Mouse (Mus musculus) left cerebral cortex, postnatal 36 days (tissue): ENCODE results near the gene Med17. TPM values are rescaled to one million over a fixed set of nuclear protein-coding genes. Genes with fewer than 3 reads are reported as not detected.
"Not testable (repeated sequence)": the region's sequence is repeated elsewhere in the genome, so short reads cannot be mapped to it uniquely, and the experiment has no call there.

Experiments used
- DNase-seq, 2 experiments: peaks; one replicate each; pipeline ENCODE4 v3.0.0; 2021 to 2022; ENCODE audit warnings: low spot score in 2 of 2, mixed read lengths in 1 of 2
- intact Hi-C: fragments of 180-260 bp; cut with DNase I; formaldehyde crosslinking; loops from one replicate; pipeline ENCODE4 v1.15.1; 2025
- total RNA-seq, 2 experiments: library from RNA; stranded (reverse); gene quantifications; 2 replicates each; pipeline ENCODE4 v1.2.3; 2021

Med17 gene
- total RNA-seq: 10 to 100 TPM; 35.8 to 42.8 TPM

DNA sequence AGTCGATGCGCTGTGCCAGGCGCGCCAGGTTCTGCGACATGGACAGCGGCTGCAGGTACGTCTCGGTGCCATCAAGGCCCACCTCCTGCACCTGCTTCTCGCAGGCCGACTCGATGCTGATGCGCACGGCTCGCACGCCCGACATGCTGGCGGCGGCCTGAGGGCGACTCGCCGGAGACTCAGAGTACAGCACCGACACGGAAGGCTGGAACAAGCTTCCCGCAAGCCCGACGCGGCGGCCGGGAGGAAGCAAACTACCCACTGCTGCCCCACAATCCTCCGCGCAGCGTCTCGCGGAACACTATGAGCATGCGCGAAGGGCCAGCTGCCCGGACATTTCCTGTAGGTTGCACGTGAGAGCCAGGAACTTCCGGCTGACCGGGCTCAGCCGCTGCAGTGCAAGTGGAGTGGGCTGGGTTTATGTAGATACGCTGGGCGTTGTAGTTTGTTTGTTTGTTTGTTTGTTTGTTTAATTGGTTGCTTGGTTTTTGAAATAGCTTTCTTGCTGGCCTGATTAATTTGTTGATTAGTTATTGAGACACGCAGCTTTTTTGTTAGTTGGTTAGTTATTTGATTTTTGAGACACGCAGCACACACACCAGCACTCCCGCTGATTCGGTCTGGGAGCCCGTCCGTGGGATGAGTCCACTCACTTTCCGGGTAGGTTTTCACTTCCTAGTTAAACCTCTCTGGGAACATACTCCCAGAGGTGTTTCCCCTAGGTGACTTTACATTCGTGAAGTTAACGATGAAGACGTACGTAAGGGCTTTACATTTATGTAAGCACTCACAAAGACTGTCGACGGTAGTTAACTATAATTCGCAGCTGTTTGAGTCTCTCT is at the start of gene Med17:
TSS of gene Med17 (minus strand) at position 283 of the 842 bp plus-strand sequence.
- intact Hi-C loops: loop anchor here (1.0 kb wide), 1 partner anchor 26 kb away; the partner anchor contains the start of genes 4931406C07Rik and Taf1d

DNA sequence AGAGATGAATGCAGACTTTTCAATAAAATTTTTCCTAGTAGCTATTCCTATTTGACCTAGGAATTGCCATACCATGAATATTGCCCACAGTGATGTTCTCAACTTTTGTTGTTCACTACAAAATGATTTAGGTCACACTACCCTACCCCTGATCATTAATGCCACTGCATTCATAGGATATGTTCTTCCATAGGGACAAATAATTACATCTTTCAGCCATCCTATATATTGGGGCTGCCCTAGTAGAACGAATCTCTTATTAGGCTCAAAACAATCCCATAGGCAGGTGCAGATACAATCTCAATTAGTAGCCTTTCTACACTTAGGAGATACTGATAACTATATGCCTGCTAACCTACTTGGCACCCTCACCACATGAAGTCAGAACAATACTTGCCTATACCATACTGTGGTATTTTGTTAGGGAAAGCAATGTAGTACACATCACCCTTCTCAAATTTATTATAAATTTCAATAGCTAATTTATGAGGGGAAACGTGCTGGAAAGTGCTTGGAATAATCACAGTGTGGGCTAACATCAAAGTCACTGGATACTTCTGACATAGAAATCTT is 38.5 kb upstream of the Med17 start:
- intact Hi-C loops: no loop called here

More for the DNA sequence above, at the start of gene Med17:
- DNase-seq: peak; percentile 94 to 96

DNA sequence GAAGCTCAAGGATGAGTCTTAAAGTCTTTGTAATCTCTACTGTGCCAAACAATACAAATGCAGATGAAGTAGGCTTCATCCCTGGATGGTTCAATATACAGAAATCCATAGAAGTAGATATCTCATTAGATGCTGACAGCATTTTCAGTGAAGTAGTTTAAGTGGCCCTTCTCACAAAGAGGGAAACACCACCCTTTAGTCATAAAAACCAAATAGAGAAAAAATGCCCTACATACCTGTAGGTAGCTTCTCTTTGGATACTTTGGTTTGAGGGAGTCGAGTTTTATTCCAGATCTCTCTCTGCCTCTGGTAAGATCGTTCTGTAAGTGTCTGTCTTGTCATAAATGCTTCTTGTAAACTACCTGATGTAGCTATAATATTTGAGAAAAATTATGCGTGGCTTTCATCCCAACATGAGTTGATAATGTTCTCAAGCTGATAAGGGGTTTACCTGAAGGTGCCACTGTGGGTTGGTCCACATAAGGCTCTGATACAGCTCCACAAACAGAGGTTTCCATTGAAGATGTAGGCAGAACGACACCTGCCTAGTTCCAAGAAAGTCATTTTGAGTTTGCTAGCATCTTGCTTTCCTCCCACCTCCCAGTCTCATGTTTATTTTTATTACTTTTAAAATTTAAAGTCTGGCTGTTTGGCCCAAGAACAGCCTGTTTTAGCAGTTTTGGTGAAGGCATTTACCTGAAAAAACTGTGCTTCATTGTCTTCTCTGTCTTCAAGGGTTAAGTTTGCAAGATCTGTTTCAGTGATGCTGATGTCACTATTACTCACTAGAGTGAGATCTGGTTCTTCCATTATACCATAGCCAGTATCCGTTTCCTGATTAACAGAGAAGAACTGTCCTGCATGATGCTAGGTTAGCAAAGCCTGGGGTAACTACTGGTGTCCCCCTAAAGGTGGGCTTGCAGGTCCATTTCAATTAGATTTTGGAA is 37.8 kb upstream of the Med17 start:
- intact Hi-C loops: no loop called here
- DNase-seq: no peak

More for the DNA sequence above, 38.5 kb upstream of the Med17 start:
- DNase-seq: no peak

DNA sequence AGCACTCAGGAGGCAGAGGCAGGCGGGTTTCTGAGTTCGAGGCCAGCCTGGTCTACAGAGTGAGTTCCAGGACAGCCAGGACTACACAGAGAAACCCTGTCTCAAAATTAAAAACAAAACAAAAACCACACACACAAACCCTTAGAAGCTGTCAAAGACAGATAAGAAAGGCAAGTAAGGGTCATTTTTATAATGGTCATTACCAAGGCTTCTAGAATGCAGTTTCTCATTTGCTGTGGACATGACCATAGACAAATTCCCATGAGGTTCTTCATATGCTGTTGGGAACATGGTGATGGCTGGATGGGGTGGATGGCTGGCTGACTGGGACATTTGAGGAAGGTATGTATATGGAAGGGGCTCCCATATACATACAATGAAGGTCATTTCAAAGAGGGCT is 36.6 kb upstream of the Med17 start:
- intact Hi-C loops, DNase-seq: not testable (repeated sequence)

DNA sequence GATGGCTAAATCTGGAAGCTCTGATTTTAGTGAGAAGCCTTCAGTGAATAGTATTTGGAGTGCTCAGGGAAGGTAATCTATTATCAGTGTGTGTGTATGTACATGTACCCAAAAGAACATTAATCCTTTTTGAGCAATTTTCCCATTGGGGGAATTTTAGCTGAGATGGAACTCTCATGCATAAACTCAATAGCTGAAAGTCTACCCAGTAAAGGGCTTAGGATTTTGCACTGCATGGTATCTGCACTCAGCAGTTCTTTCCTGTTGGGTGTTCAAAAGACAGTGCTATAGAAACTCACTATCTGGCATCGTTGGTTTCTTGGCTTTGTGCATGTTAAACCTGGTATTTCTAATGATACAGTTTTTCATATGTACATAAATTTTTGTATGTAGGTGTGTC is 34.9 kb upstream of the Med17 start:
- intact Hi-C loops: no loop called here
- no peak for DNase-seq

DNA sequence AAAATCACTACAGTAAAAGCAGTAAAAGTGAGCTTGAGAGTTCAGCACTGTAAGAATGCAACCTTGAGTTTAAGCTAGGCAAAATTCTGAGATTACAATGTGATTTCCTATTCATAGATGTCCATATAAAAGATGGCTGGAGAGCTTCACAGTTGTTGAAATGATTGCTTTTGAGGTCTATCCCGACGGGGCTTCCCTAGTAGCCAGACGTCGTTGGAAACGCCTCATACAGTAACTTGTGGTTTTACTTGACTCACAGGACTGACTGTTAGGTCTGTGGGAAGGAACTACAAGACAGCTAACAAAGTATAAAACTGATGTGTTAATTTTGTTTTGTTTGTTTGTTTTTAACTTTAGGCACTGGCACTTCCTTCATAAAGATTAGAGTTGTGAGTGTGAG is 33.9 kb upstream of the Med17 start:
- no peak for DNase-seq
- intact Hi-C loops: no loop called here

DNA sequence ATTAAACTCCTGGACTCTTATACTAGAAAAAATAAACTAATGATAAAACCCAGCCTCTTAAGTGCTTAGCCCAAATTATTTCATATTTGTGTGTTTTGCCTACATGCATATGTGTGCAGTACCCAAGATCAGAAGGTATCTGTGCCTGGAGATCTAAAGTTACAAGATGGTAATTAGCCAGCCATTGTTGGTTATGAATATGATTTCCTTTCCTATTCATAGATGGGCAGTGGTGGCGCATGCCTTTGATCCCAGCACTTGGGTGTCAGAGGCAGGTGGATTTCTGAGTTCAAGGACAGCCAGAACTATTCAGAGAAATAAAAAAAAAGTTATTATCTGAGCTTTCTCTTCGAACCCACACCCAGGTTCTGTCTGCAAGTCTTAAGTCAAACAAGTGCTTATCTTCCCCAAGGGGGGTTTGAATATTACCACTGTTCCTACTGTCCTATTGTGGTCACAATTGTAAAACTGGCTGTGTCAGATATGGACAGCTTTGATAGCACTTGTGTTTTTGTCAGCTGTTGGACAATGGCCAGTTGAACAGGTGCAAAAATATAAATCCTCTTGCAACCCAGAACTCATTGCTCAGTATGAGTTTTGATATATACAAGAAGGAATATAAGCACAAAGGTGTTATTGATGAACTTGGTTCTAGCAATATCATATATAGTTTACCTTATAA is 32.5 kb upstream of the Med17 start:
- intact Hi-C loops: no loop called here
- DNase-seq: no peak

DNA sequence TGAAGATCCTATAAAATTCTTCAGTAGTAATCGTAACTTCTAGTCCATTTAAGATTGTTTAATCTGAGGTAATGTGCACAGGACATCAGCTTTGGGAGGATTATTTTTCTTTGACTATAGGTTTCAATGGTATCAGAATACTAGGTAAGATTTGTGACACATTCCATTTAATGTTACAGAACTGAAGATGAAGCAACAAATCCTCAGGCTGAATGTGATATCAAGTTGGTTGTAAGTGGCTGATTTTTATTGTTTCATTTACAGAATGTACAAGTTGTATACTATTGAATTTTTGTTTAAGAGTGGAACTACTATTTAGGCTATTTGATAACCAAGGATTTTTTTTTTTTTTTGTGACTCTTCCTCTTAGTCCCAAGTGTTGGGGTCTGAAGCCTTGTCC is 30.4 kb upstream of the Med17 start:
- DNase-seq: no peak
- intact Hi-C loops: no loop called here

DNA sequence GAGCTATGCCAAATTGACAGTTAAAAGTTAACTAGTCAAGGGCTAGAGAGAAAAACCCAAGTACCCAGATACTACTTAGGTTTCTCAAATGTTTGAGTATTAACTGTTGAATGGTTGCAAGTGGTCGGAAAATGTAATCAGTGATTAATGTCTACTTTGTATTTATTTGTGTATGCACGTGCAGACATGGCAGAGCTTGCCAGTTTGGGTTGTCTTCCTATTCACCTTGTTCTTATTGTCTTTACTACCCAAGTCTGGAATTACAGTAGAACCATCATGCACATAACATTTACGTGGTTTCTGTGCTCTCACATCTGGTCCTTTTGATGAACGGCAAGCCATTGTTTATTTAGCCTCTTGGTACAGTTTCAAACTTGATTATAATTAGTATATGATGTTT is 29.7 kb upstream of the Med17 start:
- DNase-seq: no peak
- intact Hi-C loops: no loop called here

DNA sequence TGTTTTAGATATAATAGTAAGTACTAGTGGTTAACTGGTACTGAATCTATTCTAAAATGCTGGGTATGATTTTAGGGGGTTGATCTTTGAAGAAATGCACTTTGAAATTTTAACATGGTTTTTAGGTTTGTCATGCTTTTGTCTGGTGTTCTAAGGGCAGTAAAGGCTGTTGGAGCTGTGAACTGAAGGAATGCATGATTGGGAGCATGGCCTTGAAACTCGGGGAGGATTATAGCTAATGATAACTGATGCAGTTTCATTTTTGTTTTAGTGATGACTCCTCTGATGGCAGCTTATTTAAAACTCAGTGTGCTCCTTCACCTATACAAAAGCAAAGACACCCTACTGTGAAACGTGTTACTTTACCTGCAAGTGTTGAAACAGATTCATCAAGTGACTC is 28.5 kb upstream of the Med17 start:
- DNase-seq: no peak
- intact Hi-C loops: no loop called here

DNA sequence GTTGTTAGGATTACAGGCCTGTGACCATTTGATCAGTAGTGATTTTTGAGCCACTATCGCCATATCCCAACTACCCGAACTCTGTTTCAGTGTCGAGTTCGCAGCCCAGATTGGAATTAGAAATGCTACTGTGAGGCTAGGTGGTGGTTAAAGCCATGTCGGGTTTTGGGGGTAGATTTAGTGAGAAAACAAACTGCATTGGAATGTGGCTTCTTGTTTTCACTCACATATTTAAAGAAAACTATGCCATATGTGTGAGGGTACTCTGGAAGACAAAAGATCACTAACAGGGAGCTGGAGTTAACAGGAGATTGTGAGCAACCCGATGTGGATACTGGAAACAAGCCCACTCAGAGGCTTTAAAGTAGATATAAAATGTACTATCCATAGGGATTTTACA is 27.5 kb upstream of the Med17 start:
- intact Hi-C loops: no loop called here

DNA sequence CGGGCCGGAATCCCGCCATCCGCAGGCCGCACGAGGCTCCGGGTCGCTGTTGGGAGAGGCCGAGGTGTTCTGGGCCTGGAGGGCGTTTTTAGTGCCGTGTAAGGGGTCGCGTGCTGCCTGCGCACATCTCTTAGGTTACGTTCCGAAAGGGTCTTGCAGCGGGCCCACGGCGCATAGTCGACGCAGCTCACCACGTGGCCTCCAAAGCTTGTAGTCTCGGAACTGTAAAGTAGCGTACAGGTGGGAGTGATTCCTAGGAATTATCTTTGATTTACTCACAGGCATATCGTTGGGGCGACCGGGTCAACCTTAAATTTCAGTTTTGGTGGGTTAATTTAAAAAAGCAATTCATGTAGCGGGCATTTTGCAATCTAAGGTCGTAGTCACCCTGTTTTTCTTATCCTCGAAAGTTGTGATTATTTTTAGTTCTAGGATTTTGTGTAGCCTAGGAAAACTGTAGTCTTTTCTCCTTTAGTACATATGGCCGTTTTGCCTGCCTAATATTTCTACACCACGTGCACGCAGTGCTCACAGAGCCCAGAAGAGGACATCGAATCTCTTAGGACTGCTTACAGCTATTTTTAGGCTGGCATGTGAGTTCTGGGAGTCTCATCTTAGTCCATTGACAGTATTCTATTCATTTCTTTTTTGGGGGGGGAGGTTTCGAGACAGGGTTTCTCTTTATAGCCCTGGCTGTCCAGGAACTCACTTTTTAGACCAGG is 26.8 kb upstream of the Med17 start, which contains the start of gene 4931406C07Rik:
TSS of gene 4931406C07Rik (minus strand) at position 51 of the 722 bp plus-strand sequence.
- no peak for DNase-seq
- intact Hi-C loops: loop anchor here (1.0 kb wide), 1 partner anchor 27 kb away; the partner anchor contains the start of gene Med17

More for the DNA sequence above, 27.5 kb upstream of the Med17 start:
- DNase-seq: no peak

DNA sequence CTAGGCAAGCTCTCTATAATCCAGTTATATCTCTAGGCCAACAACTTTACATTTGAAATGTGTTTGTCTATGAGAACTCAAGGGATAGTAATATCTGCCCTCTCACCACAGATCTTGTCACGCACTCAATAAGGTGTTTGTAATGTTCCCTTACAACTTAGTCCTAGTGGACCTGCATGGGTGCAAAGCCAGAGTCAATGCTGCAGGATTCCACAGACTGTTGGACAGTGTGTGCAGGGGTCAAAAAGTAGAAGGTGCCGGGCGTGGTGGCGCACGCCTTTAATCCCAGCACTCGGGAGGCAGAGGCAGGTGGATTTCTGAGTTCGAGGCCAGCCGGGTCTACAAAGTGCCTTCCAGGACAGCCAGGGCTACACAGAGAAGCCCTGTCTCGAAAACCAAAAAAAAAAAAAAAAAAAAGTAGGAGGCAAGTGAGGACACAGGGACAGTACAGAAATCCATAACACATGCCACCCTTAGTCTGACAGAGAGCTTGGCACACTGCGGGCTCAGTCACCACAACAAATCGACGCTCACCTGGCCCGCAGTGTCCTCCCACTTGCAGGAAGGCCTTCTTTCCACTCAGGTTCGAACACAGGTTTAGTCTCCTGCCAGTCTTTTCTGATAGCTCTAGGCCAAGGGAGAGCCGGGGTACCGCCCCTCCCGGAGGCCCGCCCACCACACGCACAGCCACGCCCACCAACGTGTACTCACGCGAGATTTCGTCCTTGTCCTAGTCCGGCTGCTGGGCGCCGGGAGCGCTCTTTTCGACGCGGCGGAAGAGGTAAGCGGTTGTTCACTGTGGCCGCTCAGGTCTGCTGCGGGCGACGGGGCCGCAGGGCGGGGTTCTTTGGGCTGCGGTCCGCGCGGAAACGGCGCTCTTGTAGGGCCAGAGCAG is 26.0 kb upstream of the Med17 start, which contains the start of gene Taf1d:
TSS of gene Taf1d (plus strand) at position 712 of the 895 bp plus-strand sequence.
- intact Hi-C loops: loop anchor here (1.0 kb wide), 1 partner anchor 26 kb away; the partner anchor contains the start of gene Med17
- DNase-seq: peak; percentile 94 to 96

DNA sequence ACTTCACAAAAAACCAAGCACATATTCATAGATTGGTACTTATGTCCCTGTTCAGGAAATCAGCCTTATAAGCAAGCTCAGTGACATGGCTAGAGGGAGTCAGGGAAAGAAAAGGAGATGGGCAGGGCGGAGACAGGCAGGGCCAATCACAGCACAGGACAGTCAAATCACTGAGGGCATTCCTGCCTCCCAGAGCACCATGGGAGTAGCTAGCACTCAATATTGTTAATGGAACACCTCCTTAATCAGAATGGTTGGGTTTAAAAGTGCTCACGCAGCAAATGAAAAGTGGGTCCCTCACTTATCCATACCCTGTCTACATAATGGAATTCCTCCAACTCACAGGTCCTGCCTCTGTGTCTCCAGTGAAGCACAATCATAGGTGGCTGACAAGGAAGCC is 23.1 kb upstream of the Med17 start:
- DNase-seq: no peak
- intact Hi-C loops: no loop called here

DNA sequence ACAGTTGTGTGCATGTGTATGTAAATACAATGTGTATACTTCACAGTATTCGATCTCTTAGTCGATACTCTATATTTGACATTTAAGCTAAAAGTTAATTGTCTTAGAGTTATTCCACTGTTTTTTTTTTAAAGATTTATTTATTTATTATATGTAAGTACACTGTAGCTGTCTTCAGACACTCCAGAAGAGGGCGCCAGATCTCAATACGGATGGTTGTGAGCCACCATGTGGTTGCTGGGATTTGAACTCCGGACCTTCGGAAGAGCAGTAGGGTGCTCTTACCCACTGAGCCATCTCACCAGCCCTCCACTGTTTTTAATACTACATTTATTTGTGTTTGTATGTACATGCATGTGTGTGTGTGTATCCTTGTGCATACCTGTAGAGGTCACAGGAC is 22.3 kb upstream of the Med17 start:
- DNase-seq, intact Hi-C loops: not testable (repeated sequence)

DNA sequence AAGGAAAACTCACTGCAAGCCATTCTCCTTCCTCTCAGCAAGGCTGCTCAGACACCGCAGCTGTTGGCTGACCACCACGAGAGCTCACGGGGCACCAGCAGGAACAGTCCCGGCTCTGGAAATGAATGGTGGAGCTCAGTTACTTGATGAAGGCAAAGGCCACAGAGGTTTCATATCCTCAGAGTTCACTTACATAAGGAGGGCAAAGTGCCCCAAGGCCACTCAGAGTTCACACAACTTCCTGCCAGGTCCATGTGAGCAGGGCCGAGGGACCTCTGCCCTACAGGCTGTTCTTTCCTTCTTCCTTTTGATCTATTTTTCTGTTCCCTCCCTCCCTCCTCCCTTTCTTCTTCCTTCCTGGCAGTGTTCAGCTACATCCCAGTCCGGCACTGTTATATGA is 21.7 kb upstream of the Med17 start:
- intact Hi-C loops: no loop called here
- DNase-seq: no peak

DNA sequence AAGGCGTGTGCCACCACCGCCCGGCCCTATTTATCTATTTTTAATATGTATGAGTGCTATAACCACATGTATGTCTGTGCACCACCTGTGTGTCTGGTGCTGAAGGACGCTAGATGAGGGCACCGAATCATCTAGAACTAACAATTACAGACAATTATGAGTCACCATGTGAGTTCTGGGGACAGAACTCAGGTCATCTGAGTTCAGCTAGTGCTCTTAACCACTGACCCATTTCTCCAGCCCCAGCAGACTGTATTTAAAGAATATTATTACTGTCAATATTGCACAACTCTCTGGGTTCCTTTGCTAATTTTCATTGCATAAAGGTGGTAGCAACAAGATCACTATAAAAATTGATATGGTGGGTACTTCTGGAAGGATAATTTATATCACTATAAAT is 20.3 kb upstream of the Med17 start:
- intact Hi-C loops: no loop called here
- no peak for DNase-seq

DNA sequence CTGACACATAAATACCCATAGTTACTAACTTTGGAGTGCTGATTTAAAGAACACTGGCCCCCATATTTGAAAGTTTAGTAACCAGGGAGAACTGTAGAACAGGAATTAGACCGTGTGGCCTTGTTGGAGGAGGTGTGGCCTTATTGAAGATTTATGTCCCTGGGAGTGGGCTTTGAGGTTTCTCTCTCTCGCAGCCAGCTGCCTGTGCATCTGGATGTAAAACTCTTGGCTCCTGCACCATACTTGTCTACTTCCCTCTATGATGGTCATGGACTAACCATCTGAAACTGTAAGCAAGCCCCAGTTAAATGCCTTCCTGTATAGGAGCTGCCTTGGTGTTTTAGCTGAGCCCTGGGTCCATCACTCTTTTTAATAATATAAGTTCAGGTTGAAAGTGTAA is 18.7 kb upstream of the Med17 start:
- no peak for DNase-seq
- intact Hi-C loops: no loop called here
